Mouse (Mus musculus) MEL (cell line): Measurements from ENCODE around the gene Gm5617. TPM values are rescaled to one million over a fixed set of nuclear protein-coding genes. Genes with fewer than 3 reads are reported as not detected.

ENCODE experiments used
- DNase-seq: peaks from one replicate; pipeline ENCODE4 v3.0.0; 2011; ENCODE audit warnings: low read depth, low spot score
- H3K27ac ChIP-seq: 2 replicates; pipeline ENCODE4 v1.5.1; 2012; ENCODE audit warnings: low read depth, mild to moderate bottlenecking, control low read depth, low read length, moderate library complexity; ENCODE audit not compliant: control insufficient read depth
- H3K27me3 ChIP-seq, 2 experiments: fragments of 150-350 bp in 1 of 2; sonication (generic) in 1 of 2; 2 replicates each; pipeline ENCODE4 v1.6.1; 2012; ENCODE audit warnings: low read length in 2 of 2, mild to moderate bottlenecking in 2 of 2, improper control_type of control experiment in 1 of 2, moderate library complexity in 1 of 2; ENCODE audit not compliant: insufficient read depth in 2 of 2, control insufficient read depth in 1 of 2
- H3K36me3 ChIP-seq, 2 experiments: 2 replicates each; pipeline ENCODE4 v1.6.1; 2012 to 2014; ENCODE audit warnings: low read length in 2 of 2, improper control_type of control experiment in 1 of 2, inconsistent platforms in 1 of 2, mild to moderate bottlenecking in 1 of 2; ENCODE audit not compliant: insufficient read depth in 2 of 2, control insufficient read depth in 1 of 2
- H3K4me1 ChIP-seq, 2 experiments: fragments of 150-350 bp in 1 of 2; sonication (generic) in 1 of 2; 2 replicates each; pipeline ENCODE4 v1.6.1; 2012; ENCODE audit warnings: low read length in 2 of 2, improper control_type of control experiment in 1 of 2, mild to moderate bottlenecking in 1 of 2; ENCODE audit not compliant: insufficient read depth in 2 of 2, control insufficient read depth in 1 of 2
- H3K4me3 ChIP-seq, 2 experiments: fragments of 150-350 bp in 1 of 2; sonication (generic) in 1 of 2; 2 replicates each; pipeline ENCODE4 v1.5.1; 2012; ENCODE audit warnings: low read depth in 2 of 2, low read length in 2 of 2, mild to moderate bottlenecking in 2 of 2, moderate library complexity in 2 of 2, control low read depth in 1 of 2, improper control_type of control experiment in 1 of 2; ENCODE audit not compliant: control insufficient read depth in 1 of 2, insufficient read depth in 1 of 2
- H3K79me2 ChIP-seq: 2 replicates; pipeline ENCODE4 v1.6.1; 2012; ENCODE audit warnings: mild to moderate bottlenecking, low read length, moderate library complexity; ENCODE audit not compliant: control insufficient read depth, poor library complexity, insufficient read depth
- H3K9ac ChIP-seq: 2 replicates; pipeline ENCODE4 v1.6.1; 2012; ENCODE audit warnings: low read depth, mild to moderate bottlenecking, control low read depth, low read length, moderate library complexity; ENCODE audit not compliant: control insufficient read depth, poor library complexity, severe bottlenecking
- H3K9me3 ChIP-seq: fragments of 150-350 bp; sonication (generic); replicated peaks from 2 replicates; pipeline ENCODE4 v1.6.1; 2012; ENCODE audit warnings: mild to moderate bottlenecking, low read length, improper control_type of control experiment, moderate library complexity; ENCODE audit not compliant: insufficient read depth
- BHLHE40 ChIP-seq: IDR thresholded peaks from 2 replicates; pipeline ENCODE4 v1.6.1; 2012; ENCODE audit warnings: low read depth, mild to moderate bottlenecking, inconsistent platforms, low read length, improper control_type of control experiment, borderline replicate concordance
- CHD1 ChIP-seq: IDR thresholded peaks from 2 replicates; pipeline ENCODE4 v1.6.1; 2012; ENCODE audit warnings: low read depth, mild to moderate bottlenecking, inconsistent platforms, low read length, improper control_type of control experiment
- CHD2 ChIP-seq: IDR thresholded peaks from 2 replicates; pipeline ENCODE4 v1.6.1; 2011; ENCODE audit warnings: low read length, improper control_type of control experiment
- CTCF ChIP-seq, 3 experiments: IDR thresholded peaks in 2 of 3; conservative IDR thresholded peaks in 1 of 3; 2 replicates each; pipeline ENCODE4 v1.5.1; 2011 to 2012; ENCODE audit warnings: low read length in 3 of 3, low read depth in 2 of 3, mild to moderate bottlenecking in 2 of 3, improper control_type of control experiment in 1 of 3, inconsistent platforms in 1 of 3, mixed read lengths in 1 of 3, moderate library complexity in 1 of 3; ENCODE audit not compliant: control insufficient read depth in 1 of 3, insufficient read depth in 1 of 3, poor library complexity in 1 of 3, severe bottlenecking in 1 of 3
- E2F4 ChIP-seq: IDR thresholded peaks from 2 replicates; pipeline ENCODE4 v1.6.1; 2011; ENCODE audit warnings: low read depth, low read length, improper control_type of control experiment, borderline replicate concordance
- ELF1 ChIP-seq: IDR thresholded peaks from 2 replicates; pipeline ENCODE4 v1.6.1; 2014; ENCODE audit warnings: low read depth, mild to moderate bottlenecking, inconsistent platforms, low read length, improper control_type of control experiment, moderate library complexity
- EP300 ChIP-seq, 2 experiments: IDR thresholded peaks; 2 replicates each; pipeline ENCODE4 v1.6.1; 2011; ENCODE audit warnings: improper control_type of control experiment in 2 of 2, low read length in 2 of 2, low read depth in 1 of 2, mild to moderate bottlenecking in 1 of 2
- ETS1 ChIP-seq: IDR thresholded peaks from 2 replicates; pipeline ENCODE4 v1.6.1; 2012; ENCODE audit warnings: low read depth, mild to moderate bottlenecking, inconsistent platforms, low read length, improper control_type of control experiment, moderate library complexity
- GABPA ChIP-seq: IDR thresholded peaks from 2 replicates; pipeline ENCODE4 v1.6.1; 2012; ENCODE audit warnings: low read depth, mild to moderate bottlenecking, inconsistent platforms, low read length, improper control_type of control experiment, moderate library complexity
- GATA1 ChIP-seq: IDR thresholded peaks from 2 replicates; pipeline ENCODE4 v1.6.1; 2011; ENCODE audit warnings: low read depth, low read length, improper control_type of control experiment
- JUND ChIP-seq: IDR thresholded peaks from 2 replicates; pipeline ENCODE4 v1.6.1; 2011; ENCODE audit warnings: low read depth, mild to moderate bottlenecking, improper control_type of control experiment, low read length
- KAT2A ChIP-seq: conservative IDR thresholded peaks from 2 replicates; pipeline ENCODE4 v1.6.1; 2012; ENCODE audit warnings: low read depth, low read length, improper control_type of control experiment, inconsistent platforms
- MAFK ChIP-seq: IDR thresholded peaks from 2 replicates; pipeline ENCODE4 v1.6.1; 2011; ENCODE audit warnings: low read depth, mild to moderate bottlenecking, low read length, improper control_type of control experiment, borderline replicate concordance
- MAX ChIP-seq: IDR thresholded peaks from 2 replicates; pipeline ENCODE4 v1.6.1; 2011; ENCODE audit warnings: low read length, improper control_type of control experiment
- MAZ ChIP-seq: IDR thresholded peaks from 2 replicates; pipeline ENCODE4 v1.6.1; 2012; ENCODE audit warnings: low read depth, mild to moderate bottlenecking, inconsistent platforms, low read length, improper control_type of control experiment
- MEF2A ChIP-seq: IDR thresholded peaks from 2 replicates; pipeline ENCODE4 v1.6.1; 2014; ENCODE audit warnings: low read depth, mild to moderate bottlenecking, inconsistent platforms, low read length, improper control_type of control experiment; ENCODE audit not compliant: poor library complexity, insufficient replicate concordance, severe bottlenecking; ENCODE audit errors: extremely low read depth
- MXI1 ChIP-seq: IDR thresholded peaks from 2 replicates; pipeline ENCODE4 v1.6.1; 2011; ENCODE audit warnings: mild to moderate bottlenecking, low read depth, low read length, improper control_type of control experiment
- MYC ChIP-seq: IDR thresholded peaks from 2 replicates; pipeline ENCODE4 v1.6.1; 2011; ENCODE audit warnings: low read depth, mild to moderate bottlenecking, low read length, improper control_type of control experiment, moderate library complexity
- NRF1 ChIP-seq: IDR thresholded peaks from 2 replicates; pipeline ENCODE4 v1.6.1; 2014; ENCODE audit warnings: low read depth, mild to moderate bottlenecking, inconsistent platforms, low read length, improper control_type of control experiment, moderate library complexity; ENCODE audit not compliant: poor library complexity, insufficient read depth, severe bottlenecking
- POLR2A ChIP-seq, 2 experiments: IDR thresholded peaks; 2 replicates each; pipeline ENCODE4 v1.6.1; 2011 to 2012; ENCODE audit warnings: low read length in 2 of 2, mild to moderate bottlenecking in 2 of 2, control low read depth in 1 of 2, improper control_type of control experiment in 1 of 2, low read depth in 1 of 2, moderate library complexity in 1 of 2; ENCODE audit not compliant: control insufficient read depth in 1 of 2, insufficient read depth in 1 of 2, poor library complexity in 1 of 2
- POLR2AphosphoS2 ChIP-seq: IDR thresholded peaks from 2 replicates; pipeline ENCODE4 v1.6.1; 2011; ENCODE audit warnings: low read length, improper control_type of control experiment
- POLR2AphosphoS5 ChIP-seq: IDR thresholded peaks from 2 replicates; pipeline ENCODE4 v1.6.1; 2012; ENCODE audit warnings: low read depth, borderline replicate concordance, mild to moderate bottlenecking, inconsistent platforms, low read length, moderate library complexity, mixed read lengths
- RAD21 ChIP-seq: IDR thresholded peaks from 2 replicates; pipeline ENCODE4 v1.6.1; 2011; ENCODE audit warnings: mild to moderate bottlenecking, low read depth, low read length, improper control_type of control experiment
- RCOR1 ChIP-seq: IDR thresholded peaks from 2 replicates; pipeline ENCODE4 v1.6.1; 2012; ENCODE audit warnings: low read depth, mild to moderate bottlenecking, inconsistent platforms, low read length, improper control_type of control experiment
- SIN3A ChIP-seq: IDR thresholded peaks from 2 replicates; pipeline ENCODE4 v1.6.1; 2012; ENCODE audit warnings: low read length, improper control_type of control experiment, inconsistent platforms
- SMC3 ChIP-seq: IDR thresholded peaks from 2 replicates; pipeline ENCODE4 v1.6.1; 2011; ENCODE audit warnings: low read depth, low read length, improper control_type of control experiment
- TAL1 ChIP-seq: IDR thresholded peaks from 2 replicates; pipeline ENCODE4 v1.6.1; 2012; ENCODE audit warnings: mild to moderate bottlenecking, inconsistent platforms, low read length, moderate library complexity, mixed read lengths
- TBP ChIP-seq: IDR thresholded peaks from 2 replicates; pipeline ENCODE4 v1.8.0; 2011; ENCODE audit warnings: low read depth, low read length, improper control_type of control experiment
- TCF12 ChIP-seq: IDR thresholded peaks from 2 replicates; pipeline ENCODE4 v1.6.1; 2014; ENCODE audit warnings: low read depth, mild to moderate bottlenecking, inconsistent platforms, low read length, improper control_type of control experiment, moderate library complexity
- UBTF ChIP-seq: IDR thresholded peaks from 2 replicates; pipeline ENCODE4 v1.6.1; 2012; ENCODE audit warnings: low read depth, mild to moderate bottlenecking, inconsistent platforms, low read length, improper control_type of control experiment, moderate library complexity, borderline replicate concordance; ENCODE audit not compliant: insufficient read depth
- USF2 ChIP-seq, 2 experiments: IDR thresholded peaks; 2 replicates each; pipeline ENCODE4 v1.6.1; 2011 to 2012; ENCODE audit warnings: improper control_type of control experiment in 2 of 2, low read length in 2 of 2, borderline replicate concordance in 1 of 2, inconsistent platforms in 1 of 2, low read depth in 1 of 2, mild to moderate bottlenecking in 1 of 2; ENCODE audit not compliant: insufficient read depth in 1 of 2
- ZC3H11A ChIP-seq: IDR thresholded peaks from 2 replicates; pipeline ENCODE4 v1.6.1; 2012; ENCODE audit warnings: low read depth, mild to moderate bottlenecking, inconsistent platforms, low read length, improper control_type of control experiment
- ZMIZ1 ChIP-seq: IDR thresholded peaks from 2 replicates; pipeline ENCODE4 v1.6.1; 2012; ENCODE audit warnings: low read depth, mild to moderate bottlenecking, inconsistent platforms, low read length, improper control_type of control experiment, moderate library complexity
- ZNF384 ChIP-seq: IDR thresholded peaks from 2 replicates; pipeline ENCODE4 v1.6.1; 2012; ENCODE audit warnings: low read depth, mild to moderate bottlenecking, inconsistent platforms, low read length, improper control_type of control experiment
- polyA plus RNA-seq, 2 experiments: library from polyadenylated mRNA; stranded (reverse) in 1 of 2; unstranded in 1 of 2; fragments of >175 nt in 1 of 2; fragments of >200 nt in 1 of 2; gene quantifications; 2 replicates each; pipeline versions ENCODE4 v1.2.1 to v1.2.4; 2012; ENCODE audit warnings: low replicate concordance in 2 of 2, low read depth in 1 of 2; ENCODE audit not compliant: insufficient read length in 2 of 2, insufficient read depth in 1 of 2, missing spikeins in 1 of 2
- total RNA-seq: library from RNA; depleted of rRNA; stranded (reverse); fragments of 300-350 nt; gene quantifications from 2 replicates; pipeline ENCODE4 v1.2.3, GENCODE M21; 2012

The Gm5617 gene
- total and polyA plus RNA-seq, 3 experiments: 1.7 to 1.8 TPM; not detected in 1

- Histone ChIP-seq H3K27ac (peak within 1 kb of the TSS; percentile 83), H3K36me3 (peaks cover 2 to 31% of the 10 kb centered on the region in 2 experiments; a peak in 3 of 4 replicates), H3K4me1 (peaks cover 9 to 16% of the 10 kb centered on the region in 2 experiments), H3K27me3 (no peaks in the 10 kb centered on the region), H3K9ac (peak within 1 kb of the TSS; percentile 93), H3K79me2 (peaks cover 22% of the 10 kb centered on the region), H3K9me3 (no peaks in the 10 kb centered on the region), H3K4me3 (peak within 1 kb of the TSS; percentile 86 to 90)
- peak; percentile 97 for DNase-seq
- TF ChIP-seq E2F4: no peak; the same call in 1 of the 2 replicates
- TF ChIP-seq RAD21: no peak
- TF ChIP-seq MXI1: peak; percentile 99
- peak; percentile 98 for TF ChIP-seq MYC
- no peak for TF ChIP-seq POLR2AphosphoS5
- TF ChIP-seq MEF2A: no peak
- peak; percentile 37; the same call in 1 of the 2 replicates for TF ChIP-seq TAL1
- TF ChIP-seq UBTF: no peak
- TF ChIP-seq MAZ: 0 out of 2 replicates have a peak, but pooled peaks have one; percentile 9
- TF ChIP-seq KAT2A: peak; percentile 89
- TF ChIP-seq NRF1: peak; percentile 85
- TF ChIP-seq SIN3A: peak; percentile 92
- peak; percentile 94 for TF ChIP-seq ZNF384
- TF ChIP-seq POLR2A (IDR thresholded peaks at IDR 0.05; ENCODE audit: control insufficient read depth in 1 of 2, insufficient read depth in 1 of 2, low read depth in 1 of 2, low read length in 2 of 2, poor library complexity in 1 of 2): peak; percentile 61 to 95
- no peak for TF ChIP-seq USF2 (IDR thresholded peaks at IDR 0.05; ENCODE audit: borderline replicate concordance in 1 of 2, insufficient read depth in 1 of 2, low read depth in 1 of 2, low read length in 2 of 2)
- TF ChIP-seq BHLHE40: peak; percentile 71
- TF ChIP-seq CHD1: no peak
- TF ChIP-seq GABPA: no peak
- TF ChIP-seq GATA1: 0 out of 2 replicates have a peak, but pooled peaks have one; percentile 29
- TF ChIP-seq CTCF (IDR thresholded peaks at IDR 0.05 in 2 of 3, conservative IDR thresholded peaks at IDR 0.05 in 1 of 3; ENCODE audit: control insufficient read depth in 1 of 3, insufficient read depth in 1 of 3, low read depth in 2 of 3, low read length in 3 of 3, poor library complexity in 1 of 3, severe bottlenecking in 1 of 3): 0 out of 6 replicates have a peak, but pooled peaks of 1 of the 3 experiments have one; percentile 2
- TF ChIP-seq TCF12: peak; percentile 57; the same call in 1 of the 2 replicates
- no peak for TF ChIP-seq MAFK
- TF ChIP-seq RCOR1: 0 out of 2 replicates have a peak, but pooled peaks have one; percentile 3
- TF ChIP-seq POLR2AphosphoS2: peak; percentile 59; the same call in 1 of the 2 replicates
- peak; percentile 95 for TF ChIP-seq MAX
- no peak for TF ChIP-seq JUND
- peak; percentile 39; the same call in 1 of the 2 replicates for TF ChIP-seq CHD2
- TF ChIP-seq ETS1: peak; percentile 27; the same call in 1 of the 2 replicates
- peak; percentile 67; the same call in 1 of the 2 replicates for TF ChIP-seq TBP
- TF ChIP-seq SMC3: no peak
- TF ChIP-seq ZMIZ1: peak; percentile 59; the same call in 1 of the 2 replicates
- no peak for TF ChIP-seq ELF1
- TF ChIP-seq EP300 (IDR thresholded peaks at IDR 0.05; ENCODE audit: low read depth in 1 of 2, low read length in 2 of 2): 0 out of 4 replicates have a peak, but pooled peaks of 1 of the 2 experiments have one; percentile 4
- TF ChIP-seq ZC3H11A: no peak
Observed at GRCm38 (mm10) chr9:48480411-48481213, 14.6 kb upstream of the Gm5617 start, which contains the start of gene Rexo2. TSS of gene Rexo2 (minus strand) at chr9:48480623.
